Mouse (Mus musculus): ENCODE measurements at regions not wholly inside any gene's neighbourhood (a gene's known extent, or its start where the extent isn't known, plus 50 kb on each side); places are given as distances from the start of the nearest gene placed in this dataset.

DNA sequence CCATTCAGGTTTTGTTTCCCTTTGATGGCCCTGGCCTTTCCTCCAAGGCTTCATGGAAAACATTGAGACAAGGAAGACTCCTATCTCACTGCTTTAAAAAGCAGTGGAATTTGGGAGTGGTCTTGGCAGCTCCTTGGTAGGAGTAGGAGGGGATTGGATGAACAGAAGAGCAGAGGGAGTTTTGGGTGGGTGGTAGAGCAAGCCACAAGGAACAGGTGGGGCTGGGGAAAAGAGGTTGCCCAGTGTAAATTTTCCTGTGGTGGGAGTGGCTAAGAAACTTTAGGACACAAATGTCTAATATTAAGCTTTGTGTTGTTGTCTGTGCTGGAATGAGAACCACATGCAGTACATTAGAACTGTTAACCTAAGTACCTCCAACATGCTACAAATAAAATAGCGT is 148.9 kb downstream of the Pik3r1 start:
- Histone ChIP-seq H3K4me1 (ENCODE audit: control insufficient read depth in 1 of 2, insufficient read depth in 2 of 2) (peaks cover 0 to 27% of the 10 kb centered on the region in 2 experiments; a peak in 2 of 4 replicates), H3K4me2 (ENCODE audit: insufficient read depth, low read depth, poor library complexity, severe bottlenecking) (no peak overlapping the region), H3K4me3 (replicated peaks in 1 of 3; ENCODE audit: low read depth in 2 of 3, low read length in 2 of 3, poor library complexity in 1 of 3) (no peak overlapping the region), H3K9me3 (replicated peaks; ENCODE audit: low read length) (no peaks in the 10 kb centered on the region), H3K79me2 (replicated peaks; ENCODE audit: control insufficient read depth, extremely low read depth, insufficient read depth, poor library complexity, severe bottlenecking) (no peaks in the 10 kb centered on the region), H3K27ac (ENCODE audit: insufficient read depth, low read depth) (no peak overlapping the region), H3K27me3 (replicated peaks) (no peaks in the 10 kb centered on the region), H3K9ac (ENCODE audit: insufficient read depth, low read depth) (no peak overlapping the region), H3K36me3 (replicated peaks in 1 of 2; ENCODE audit: control insufficient read depth in 1 of 2, insufficient read depth in 1 of 2, low read length in 1 of 2) (no peaks in the 10 kb centered on the region)
- dilution Hi-C loops (cut with MboI; ENCODE audit: extremely low pct_ligation_motif_present, extremely low pct_unique_long_range_greater_than_20kb, low sequenced_read_pairs) (no loop called here), in situ Hi-C loops (cut with MboI; ENCODE audit: low pct_ligation_motif_present, low pct_unique_long_range_greater_than_20kb, low sequenced_read_pairs) (no loop called here)
- TF ChIP-seq POLR2A (IDR thresholded peaks at IDR 0.05; ENCODE audit: low read depth, low read length) (no peak), ZNF384 (IDR thresholded peaks at IDR 0.05; ENCODE audit: low read depth, low read length) (no peak)
- DNase-seq (ENCODE audit: extremely low read depth), result no peak

DNA sequence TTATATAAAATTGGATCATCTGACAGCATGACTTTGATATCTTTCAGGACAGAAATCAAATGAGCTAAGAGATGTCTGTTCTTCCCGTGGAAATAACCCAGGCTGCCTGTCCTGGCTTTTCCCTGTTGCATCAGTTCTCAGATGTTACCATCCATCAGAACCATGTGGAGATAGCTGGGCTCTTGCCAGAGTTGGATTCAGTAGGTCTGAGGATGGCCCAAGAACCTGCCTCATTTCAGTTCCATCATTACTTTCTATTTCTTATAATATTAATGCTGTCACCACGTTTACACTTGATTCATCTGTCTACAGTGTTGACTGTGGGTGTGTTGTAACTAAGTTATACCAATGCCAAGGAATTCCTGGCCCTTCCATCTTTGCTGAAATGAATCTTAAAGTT is 155.2 kb downstream of the Pik3r1 start:
- in situ Hi-C loops (cut with MboI; ENCODE audit: low pct_ligation_motif_present, low pct_unique_long_range_greater_than_20kb, low sequenced_read_pairs) (no loop called here), dilution Hi-C loops (cut with MboI; ENCODE audit: extremely low pct_ligation_motif_present, extremely low pct_unique_long_range_greater_than_20kb, low sequenced_read_pairs) (no loop called here)
- H3K79me2 ChIP-seq (replicated peaks; ENCODE audit: control insufficient read depth, extremely low read depth, insufficient read depth, poor library complexity, severe bottlenecking), result no peaks in the 10 kb centered on the region
- H3K4me3 ChIP-seq (replicated peaks in 1 of 3; ENCODE audit: low read depth in 2 of 3, low read length in 2 of 3, poor library complexity in 1 of 3), result no peak overlapping the region
- H3K9me3 ChIP-seq (replicated peaks; ENCODE audit: low read length), result no peaks in the 10 kb centered on the region
- no peak overlapping the region for H3K27ac ChIP-seq (ENCODE audit: insufficient read depth, low read depth)
- H3K36me3 ChIP-seq (replicated peaks in 1 of 2; ENCODE audit: control insufficient read depth in 1 of 2, insufficient read depth in 1 of 2, low read length in 1 of 2), result no peaks in the 10 kb centered on the region
- H3K27me3 ChIP-seq (replicated peaks), result no peaks in the 10 kb centered on the region
- DNase-seq (ENCODE audit: extremely low read depth), result no peak
- H3K4me2 ChIP-seq (ENCODE audit: insufficient read depth, low read depth, poor library complexity, severe bottlenecking), result no peak overlapping the region
- TF ChIP-seq NELFE (IDR thresholded peaks at IDR 0.05; ENCODE audit: low read depth, low read length) (no peak), EP300 (IDR thresholded peaks at IDR 0.05; ENCODE audit: low read length) (no peak), ZMIZ1 (IDR thresholded peaks at IDR 0.05; ENCODE audit: low read depth, low read length) (no peak), ETS1 (conservative IDR thresholded peaks at IDR 0.05; ENCODE audit: low read depth, low read length) (no peak), MAX (IDR thresholded peaks at IDR 0.05; ENCODE audit: low read length) (no peak), MEF2A (IDR thresholded peaks at IDR 0.05; ENCODE audit: borderline replicate concordance, low read depth, low read length) (no peak), SIN3A (IDR thresholded peaks at IDR 0.05; ENCODE audit: low read length) (no peak), UBTF (IDR thresholded peaks at IDR 0.05; ENCODE audit: low read depth, low read length) (no peak), TCF12 (IDR thresholded peaks at IDR 0.05; ENCODE audit: low read depth, low read length) (no peak), SMC3 (IDR thresholded peaks at IDR 0.05; ENCODE audit: low read depth, low read length) (no peak), CHD2 (IDR thresholded peaks at IDR 0.05; ENCODE audit: low read length) (no peak)
- no peak overlapping the region for H3K9ac ChIP-seq (ENCODE audit: insufficient read depth, low read depth)
- no peaks in the 10 kb centered on the region for H3K4me1 ChIP-seq (ENCODE audit: control insufficient read depth in 1 of 2, insufficient read depth in 2 of 2)

DNA sequence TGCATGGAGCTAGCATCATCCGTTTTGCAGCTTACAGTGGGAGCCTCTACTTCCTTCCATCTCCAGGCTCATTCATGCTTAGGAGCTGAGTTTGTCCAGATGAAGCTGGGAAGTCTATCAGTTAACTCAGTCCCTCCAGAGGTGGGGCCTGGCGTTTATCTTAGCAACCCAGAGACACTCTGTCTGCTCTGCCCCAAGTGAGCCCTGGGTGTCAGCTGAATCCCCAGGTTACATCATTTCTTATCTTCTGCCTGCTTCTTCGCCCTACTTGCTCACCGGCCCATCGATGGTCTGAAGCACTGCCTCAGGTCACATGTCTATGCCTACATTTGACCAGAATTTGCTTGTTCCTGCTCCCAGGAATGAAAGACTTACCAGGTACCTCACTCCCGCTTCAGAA is 156.3 kb downstream of the Pik3r1 start:
- Histone ChIP-seq H3K4me2 (ENCODE audit: insufficient read depth, low read depth, poor library complexity, severe bottlenecking) (no peak overlapping the region), H3K36me3 (replicated peaks in 1 of 2; ENCODE audit: control insufficient read depth in 1 of 2, insufficient read depth in 1 of 2, low read length in 1 of 2) (no peaks in the 10 kb centered on the region)

More for the DNA sequence above, 156.3 kb downstream of the Pik3r1 start:
- H3K27me3 ChIP-seq (replicated peaks), result no peaks in the 10 kb centered on the region
- no peaks in the 10 kb centered on the region for H3K9me3 ChIP-seq (replicated peaks; ENCODE audit: low read length)
- TF ChIP-seq NELFE (IDR thresholded peaks at IDR 0.05; ENCODE audit: low read depth, low read length) (no peak), IRF4 (IDR thresholded peaks at IDR 0.05; ENCODE audit: low read depth, low read length) (no peak), SMC3 (IDR thresholded peaks at IDR 0.05; ENCODE audit: low read depth, low read length) (no peak), USF2 (conservative IDR thresholded peaks at IDR 0.05; ENCODE audit: low read depth, low read length) (no peak), ETS1 (conservative IDR thresholded peaks at IDR 0.05; ENCODE audit: low read depth, low read length) (no peak), POLR2A (IDR thresholded peaks at IDR 0.05; ENCODE audit: low read depth, low read length) (no peak), RAD21 (IDR thresholded peaks at IDR 0.05; ENCODE audit: low read depth, low read length) (no peak), MAZ (IDR thresholded peaks at IDR 0.05; ENCODE audit: low read depth, low read length) (no peak), UBTF (IDR thresholded peaks at IDR 0.05; ENCODE audit: low read depth, low read length) (no peak), RCOR1 (conservative IDR thresholded peaks at IDR 0.05; ENCODE audit: low read depth, low read length) (no peak), GABPA (IDR thresholded peaks at IDR 0.05; ENCODE audit: insufficient replicate concordance, low read depth, low read length) (no peak), CHD2 (IDR thresholded peaks at IDR 0.05; ENCODE audit: low read length) (no peak), SIN3A (IDR thresholded peaks at IDR 0.05; ENCODE audit: low read length) (no peak), POLR2AphosphoS2 (IDR thresholded peaks at IDR 0.05; ENCODE audit: low read depth, low read length) (no peak), EP300 (IDR thresholded peaks at IDR 0.05; ENCODE audit: low read length) (no peak), MAX (IDR thresholded peaks at IDR 0.05; ENCODE audit: low read length) (no peak), KAT2A (IDR thresholded peaks at IDR 0.05; ENCODE audit: insufficient replicate concordance, low read length) (no peak)
- in situ Hi-C loops (cut with MboI; ENCODE audit: low pct_ligation_motif_present, low pct_unique_long_range_greater_than_20kb, low sequenced_read_pairs) (no loop called here), dilution Hi-C loops (cut with MboI; ENCODE audit: extremely low pct_ligation_motif_present, extremely low pct_unique_long_range_greater_than_20kb, low sequenced_read_pairs) (no loop called here)
- H3K4me1 ChIP-seq (ENCODE audit: control insufficient read depth in 1 of 2, insufficient read depth in 2 of 2), result no peaks in the 10 kb centered on the region
- no peak for DNase-seq (ENCODE audit: extremely low read depth)
- no peak overlapping the region for H3K9ac ChIP-seq (ENCODE audit: insufficient read depth, low read depth)
- H3K4me3 ChIP-seq (replicated peaks in 1 of 3; ENCODE audit: low read depth in 2 of 3, low read length in 2 of 3, poor library complexity in 1 of 3), result no peak overlapping the region
- no peak overlapping the region for H3K27ac ChIP-seq (ENCODE audit: insufficient read depth, low read depth)
- no peaks in the 10 kb centered on the region for H3K79me2 ChIP-seq (replicated peaks; ENCODE audit: control insufficient read depth, extremely low read depth, insufficient read depth, poor library complexity, severe bottlenecking)

Measured in CH12.LX (cell line).